Mouse (Mus musculus) CH12.LX (cell line): Measurements from ENCODE around the gene Cenpp.

Experiments
- CTCF ChIP-seq, 2 experiments: IDR thresholded peaks in 1 of 2; conservative IDR thresholded peaks in 1 of 2; 2 replicates each; pipeline ENCODE4 v1.5.1; 2011 to 2012; ENCODE audit warnings: low read depth in 2 of 2, low read length in 2 of 2, improper control_type of control experiment in 1 of 2, inconsistent platforms in 1 of 2, mild to moderate bottlenecking in 1 of 2, moderate library complexity in 1 of 2
- EP300 ChIP-seq: IDR thresholded peaks from 2 replicates; pipeline ENCODE4 v1.6.1; 2011; ENCODE audit warnings: low read length, improper control_type of control experiment
- JUND ChIP-seq: conservative IDR thresholded peaks from 2 replicates; pipeline ENCODE4 v1.6.1; 2011; ENCODE audit warnings: low read depth, low read length, improper control_type of control experiment
- MXI1 ChIP-seq: IDR thresholded peaks from 2 replicates; pipeline ENCODE4 v1.6.1; 2011; ENCODE audit warnings: mild to moderate bottlenecking, low read depth, low read length, improper control_type of control experiment
- POLR2A ChIP-seq: IDR thresholded peaks from 2 replicates; pipeline ENCODE4 v1.6.1; 2011; ENCODE audit warnings: low read depth, mild to moderate bottlenecking, improper control_type of control experiment, low read length
- RAD21 ChIP-seq: IDR thresholded peaks from 2 replicates; pipeline ENCODE4 v1.6.1; 2011; ENCODE audit warnings: low read depth, mild to moderate bottlenecking, low read length, improper control_type of control experiment, moderate library complexity
- UBTF ChIP-seq: IDR thresholded peaks from 2 replicates; pipeline ENCODE4 v1.6.1; 2012; ENCODE audit warnings: low read depth, mild to moderate bottlenecking, inconsistent platforms, low read length, improper control_type of control experiment, moderate library complexity
- ZC3H11A ChIP-seq: IDR thresholded peaks from 2 replicates; pipeline ENCODE4 v1.6.1; 2012; ENCODE audit warnings: low read depth, mild to moderate bottlenecking, inconsistent platforms, low read length, improper control_type of control experiment
- ZNF384 ChIP-seq: IDR thresholded peaks from 2 replicates; pipeline ENCODE4 v1.6.1; 2012; ENCODE audit warnings: low read depth, low read length, improper control_type of control experiment, inconsistent platforms

DNA sequence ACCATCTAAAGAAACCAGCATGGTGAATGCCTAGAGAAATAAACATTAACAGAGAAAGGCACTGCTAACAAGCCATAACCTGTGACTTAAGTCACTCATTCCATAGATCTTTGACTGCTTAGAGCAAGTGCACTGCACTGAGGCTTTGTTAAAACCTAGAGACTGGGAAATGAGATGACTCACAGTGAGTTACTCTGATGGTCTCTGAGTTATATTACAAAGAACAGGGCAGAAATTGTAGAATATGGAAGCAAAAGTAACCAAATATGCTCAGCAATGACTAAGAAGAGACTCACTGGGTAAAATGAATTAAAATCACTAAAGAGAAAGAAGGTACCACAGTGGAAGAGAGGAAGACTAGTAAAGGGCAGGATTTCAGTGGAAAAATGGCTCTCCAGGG is 68.7 kb downstream of the Cenpp start:
- TF ChIP-seq EP300 (no peak), MXI1 (no peak), POLR2A (no peak), CTCF (conservative IDR thresholded peaks at IDR 0.05 in 1 of 2, IDR thresholded peaks at IDR 0.05 in 1 of 2; ENCODE audit: low read depth in 2 of 2, low read length in 2 of 2) (no peak), UBTF (no peak), ZC3H11A (no peak), JUND (no peak), ZNF384 (no peak), RAD21 (no peak)
